Mouse (Mus musculus): Measurements from ENCODE around the gene Rnase2a. TPM values are rescaled to one million over a fixed set of nuclear protein-coding genes. Genes with fewer than 3 reads are reported as not detected.
"Not testable (repeated sequence)": the region's sequence is repeated elsewhere in the genome, so short reads cannot be mapped to it uniquely, and the experiment has no call there.

The Rnase2a gene
- polyA plus RNA-seq (2012; ENCODE audit: insufficient read depth, insufficient read length, missing spikeins): not detected in 2 replicates

- H3K4me1 ChIP-seq (ENCODE audit: control insufficient read depth, insufficient read depth, low read length): peaks cover 16% of the 10 kb centered on the region
- no peak for TF ChIP-seq CTCF (IDR thresholded peaks at IDR 0.05; ENCODE audit: low read depth, low read length)
- TF ChIP-seq POLR2A (IDR thresholded peaks at IDR 0.05; ENCODE audit: borderline replicate concordance, low read depth, low read length): no peak
These were observed at the start of gene Rnase2a for GRCm38 (mm10) chr14:51256041-51256440. Rnase2a (minus strand) TSS chr14:51256112.

GRCm38 (mm10) chr14:51291505-51291904 is 35.6 kb upstream of the Rnase2a start:
- TF ChIP-seq POLR2A (IDR thresholded peaks at IDR 0.05; ENCODE audit: borderline replicate concordance, low read depth, low read length) (no peak), CTCF (IDR thresholded peaks at IDR 0.05; ENCODE audit: low read depth, low read length) (no peak)

More at GRCm38 (mm10) chr14:51256041-51256440, at the start of gene Rnase2a:
- no peak within 1 kb of the TSS for H3K4me3 ChIP-seq (ENCODE audit: insufficient read depth, low read length)
- no peak within 1 kb of the TSS for H3K27ac ChIP-seq (ENCODE audit: insufficient read depth, low read depth, low read length)

GRCm38 (mm10) chr14:51278515-51278914 is 22.6 kb upstream of the Rnase2a start:
- not testable (repeated sequence) for H3K4me3 ChIP-seq (ENCODE audit: insufficient read depth, low read length); H3K27ac ChIP-seq (ENCODE audit: insufficient read depth, low read depth, low read length); H3K4me1 ChIP-seq (ENCODE audit: control insufficient read depth, insufficient read depth, low read length)

More at GRCm38 (mm10) chr14:51291505-51291904, 35.6 kb upstream of the Rnase2a start:
- H3K27ac ChIP-seq (ENCODE audit: insufficient read depth, low read depth, low read length): no peak overlapping the region
- no peak overlapping the region for H3K4me3 ChIP-seq (ENCODE audit: insufficient read depth, low read length)
- no peaks in the 10 kb centered on the region for H3K4me1 ChIP-seq (ENCODE audit: control insufficient read depth, insufficient read depth, low read length)

- H3K4me3 ChIP-seq (ENCODE audit: insufficient read depth, low read length): no peak overlapping the region
- no peaks in the 10 kb centered on the region for H3K4me1 ChIP-seq (ENCODE audit: control insufficient read depth, insufficient read depth, low read length)
- no peak overlapping the region for H3K27ac ChIP-seq (ENCODE audit: insufficient read depth, low read depth, low read length)
These were observed 12.8 kb upstream of the Rnase2a start for GRCm38 (mm10) chr14:51268677-51269076.

GRCm38 (mm10) chr14:51266113-51266512 is 10.2 kb upstream of the Rnase2a start:
- Histone ChIP-seq H3K4me3 (ENCODE audit: insufficient read depth, low read length) (no peak overlapping the region), H3K27ac (ENCODE audit: insufficient read depth, low read depth, low read length) (no peak overlapping the region), H3K4me1 (ENCODE audit: control insufficient read depth, insufficient read depth, low read length) (no peaks in the 10 kb centered on the region)
- TF ChIP-seq CTCF (IDR thresholded peaks at IDR 0.05; ENCODE audit: low read depth, low read length) (peak; percentile 85), POLR2A (IDR thresholded peaks at IDR 0.05; ENCODE audit: borderline replicate concordance, low read depth, low read length) (no peak)

More at GRCm38 (mm10) chr14:51268677-51269076, 12.8 kb upstream of the Rnase2a start:
- TF ChIP-seq POLR2A (IDR thresholded peaks at IDR 0.05; ENCODE audit: borderline replicate concordance, low read depth, low read length) (no peak), CTCF (IDR thresholded peaks at IDR 0.05; ENCODE audit: low read depth, low read length) (no peak)

- Histone ChIP-seq H3K4me3 (ENCODE audit: insufficient read depth, low read length) (no peak overlapping the region), H3K27ac (ENCODE audit: insufficient read depth, low read depth, low read length) (no peak overlapping the region), H3K4me1 (ENCODE audit: control insufficient read depth, insufficient read depth, low read length) (no peaks in the 10 kb centered on the region)
- TF ChIP-seq POLR2A (IDR thresholded peaks at IDR 0.05; ENCODE audit: borderline replicate concordance, low read depth, low read length): no peak
- TF ChIP-seq CTCF (IDR thresholded peaks at IDR 0.05; ENCODE audit: low read depth, low read length): no peak
These were observed 9.8 kb upstream of the Rnase2a start for GRCm38 (mm10) chr14:51265667-51266066.

- Histone ChIP-seq H3K4me1 (ENCODE audit: control insufficient read depth, insufficient read depth, low read length) (no peaks in the 10 kb centered on the region), H3K27ac (ENCODE audit: insufficient read depth, low read depth, low read length) (no peak overlapping the region), H3K4me3 (ENCODE audit: insufficient read depth, low read length) (no peak overlapping the region)
- no peak for TF ChIP-seq POLR2A (IDR thresholded peaks at IDR 0.05; ENCODE audit: borderline replicate concordance, low read depth, low read length)
- no peak for TF ChIP-seq CTCF (IDR thresholded peaks at IDR 0.05; ENCODE audit: low read depth, low read length)
These were observed 6.5 kb upstream of the Rnase2a start for GRCm38 (mm10) chr14:51262397-51262796.

GRCm38 (mm10) chr14:51259741-51260140 is 3.8 kb upstream of the Rnase2a start:
- Histone ChIP-seq H3K4me3 (ENCODE audit: insufficient read depth, low read length) (no peak overlapping the region), H3K4me1 (ENCODE audit: control insufficient read depth, insufficient read depth, low read length) (peaks cover 5% of the 10 kb centered on the region), H3K27ac (ENCODE audit: insufficient read depth, low read depth, low read length) (no peak overlapping the region)
- no peak for TF ChIP-seq CTCF (IDR thresholded peaks at IDR 0.05; ENCODE audit: low read depth, low read length)
- no peak for TF ChIP-seq POLR2A (IDR thresholded peaks at IDR 0.05; ENCODE audit: borderline replicate concordance, low read depth, low read length)

- Histone ChIP-seq H3K27ac (ENCODE audit: insufficient read depth, low read depth, low read length) (no peak overlapping the region), H3K4me1 (ENCODE audit: control insufficient read depth, insufficient read depth, low read length) (peaks cover 19% of the 10 kb centered on the region)
These were observed 2.3 kb downstream of the Rnase2a start for GRCm38 (mm10) chr14:51253569-51253968.

GRCm38 (mm10) chr14:51252206-51252605 is 3.7 kb downstream of the Rnase2a start:
- H3K4me3 ChIP-seq (ENCODE audit: insufficient read depth, low read length); H3K27ac ChIP-seq (ENCODE audit: insufficient read depth, low read depth, low read length): not testable (repeated sequence)
- H3K4me1 ChIP-seq (ENCODE audit: control insufficient read depth, insufficient read depth, low read length): peaks cover 19% of the 10 kb centered on the region

More at GRCm38 (mm10) chr14:51253569-51253968, 2.3 kb downstream of the Rnase2a start:
- TF ChIP-seq POLR2A (IDR thresholded peaks at IDR 0.05; ENCODE audit: borderline replicate concordance, low read depth, low read length) (no peak), CTCF (IDR thresholded peaks at IDR 0.05; ENCODE audit: low read depth, low read length) (no peak)
- no peak overlapping the region for H3K4me3 ChIP-seq (ENCODE audit: insufficient read depth, low read length)

GRCm38 (mm10) chr14:51250348-51250747 is 5.6 kb downstream of the Rnase2a start:
- Histone ChIP-seq H3K4me1 (ENCODE audit: control insufficient read depth, insufficient read depth, low read length) (peaks cover 14% of the 10 kb centered on the region), H3K27ac (ENCODE audit: insufficient read depth, low read depth, low read length) (no peak overlapping the region), H3K4me3 (ENCODE audit: insufficient read depth, low read length) (no peak overlapping the region)
- no peak for TF ChIP-seq POLR2A (IDR thresholded peaks at IDR 0.05; ENCODE audit: borderline replicate concordance, low read depth, low read length)
- no peak for TF ChIP-seq CTCF (IDR thresholded peaks at IDR 0.05; ENCODE audit: low read depth, low read length)
